Mouse (Mus musculus) large intestine, adult 2 months (tissue): ENCODE measurements around the gene Hdc. TPM values are rescaled to one million over a fixed set of nuclear protein-coding genes. Genes with fewer than 3 reads are reported as not detected.

Source experiments
- DNase-seq: peaks from one replicate; pipeline ENCODE4 v3.0.0-alpha.2; 2012; ENCODE audit warnings: low read depth, low spot score
- WGBS: fragments of 180-500 bp; shearing (Covaris S2); methylation state at CpG from one replicate; pipeline ENCODE4 v1.1.7; 2018; 5-methylcytosine and 5-hydroxymethylcytosine counted together
- polyA plus RNA-seq: library from polyadenylated mRNA; depleted of rRNA; stranded (reverse); fragments of >200 nt; gene quantifications from 2 replicates; pipeline ENCODE4 v1.2.3, GENCODE M21; 2012

The Hdc gene
- polyA plus RNA-seq, 1 experiment, result 1.1 TPM

DNA sequence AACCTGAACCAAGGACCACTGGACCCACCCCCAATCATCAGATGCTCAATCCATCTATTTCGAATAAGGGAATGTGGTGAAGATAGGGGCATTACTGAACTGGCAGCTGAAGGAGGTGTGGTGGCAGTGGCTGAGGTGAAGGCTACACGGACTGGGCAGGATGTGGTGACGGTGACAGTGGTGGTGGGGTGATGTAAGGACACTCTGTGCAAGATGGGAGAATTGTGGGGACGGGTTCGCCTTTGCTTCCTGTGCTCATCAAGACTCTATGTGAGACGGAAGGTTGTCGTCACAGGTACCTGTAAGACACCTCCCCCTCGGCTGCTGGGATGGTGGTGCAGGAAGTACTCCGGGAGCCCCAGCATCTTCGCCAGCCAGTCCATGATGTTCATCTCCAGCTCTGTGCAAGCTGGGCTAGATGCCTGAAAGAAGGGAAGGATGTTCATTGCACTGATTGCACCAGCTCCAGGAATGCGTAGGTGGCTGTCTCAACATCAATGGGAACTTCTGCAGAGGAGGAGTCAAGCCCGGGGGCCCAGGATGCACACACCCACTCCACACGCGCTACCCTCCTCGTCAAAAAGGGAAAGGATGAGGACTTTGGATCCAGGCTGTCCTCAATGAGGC is 12.9 kb downstream of the Hdc start:
- no peak for DNase-seq
- 76% methylated on average over 15 of the region's 15 CpGs for WGBS

DNA sequence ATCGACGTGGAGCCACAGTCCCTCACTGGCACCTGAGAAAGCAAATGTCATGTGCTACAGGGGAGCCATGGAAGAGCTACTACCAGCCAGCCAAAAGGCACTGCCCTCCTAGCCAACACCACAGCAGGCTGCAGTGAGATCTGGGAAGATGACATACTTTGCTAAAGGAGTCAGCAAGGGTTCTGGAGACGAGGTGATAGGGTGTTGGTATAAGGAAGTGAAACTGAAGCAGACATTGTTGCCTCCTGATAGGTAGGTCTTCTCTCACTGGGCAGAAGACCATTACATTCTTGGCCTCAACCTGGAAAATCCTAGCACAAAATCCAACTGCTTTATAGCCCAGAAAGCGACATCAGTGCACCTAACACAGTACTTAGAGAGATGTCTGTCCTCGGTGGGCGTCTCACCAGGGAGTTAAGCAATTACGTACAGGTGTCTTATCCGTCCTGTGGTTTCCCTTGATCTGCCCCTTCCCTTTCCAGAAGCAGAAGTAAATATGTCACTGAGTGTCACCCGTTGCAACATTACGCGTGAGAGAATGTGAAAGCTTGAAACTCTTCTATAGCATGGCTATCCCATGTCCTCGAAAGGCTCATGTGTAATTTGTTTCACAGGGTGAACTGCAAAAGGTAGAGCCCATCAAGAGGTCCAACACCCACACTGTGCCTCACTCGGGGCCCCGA is 17.0 kb downstream of the Hdc start:
- 79% methylated on average over 14 of the region's 14 CpGs for WGBS

DNA sequence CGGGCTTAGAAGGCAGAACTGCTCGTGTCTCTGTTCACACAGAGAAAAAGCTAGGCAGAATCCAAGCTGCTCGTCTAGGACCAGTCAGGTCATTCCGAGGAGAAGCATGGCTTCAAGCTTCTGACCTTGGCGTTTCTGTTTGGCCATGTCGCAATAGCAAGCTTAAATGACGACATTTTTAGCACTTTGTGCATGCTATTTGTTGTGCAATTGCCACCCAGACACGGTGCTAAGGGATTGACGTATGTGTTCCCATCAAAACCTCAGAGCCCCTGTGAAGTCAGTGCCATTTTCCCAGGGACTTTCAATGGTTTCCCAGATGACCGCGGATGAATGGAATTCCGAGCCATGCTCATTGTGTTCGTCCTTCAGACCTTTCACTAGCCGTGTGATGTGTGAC is 18.6 kb downstream of the Hdc start:
- DNase-seq, result no peak
- 68% methylated on average over 14 of the region's 14 CpGs for WGBS

More for the DNA sequence above, 17.0 kb downstream of the Hdc start:
- DNase-seq, result no peak

DNA sequence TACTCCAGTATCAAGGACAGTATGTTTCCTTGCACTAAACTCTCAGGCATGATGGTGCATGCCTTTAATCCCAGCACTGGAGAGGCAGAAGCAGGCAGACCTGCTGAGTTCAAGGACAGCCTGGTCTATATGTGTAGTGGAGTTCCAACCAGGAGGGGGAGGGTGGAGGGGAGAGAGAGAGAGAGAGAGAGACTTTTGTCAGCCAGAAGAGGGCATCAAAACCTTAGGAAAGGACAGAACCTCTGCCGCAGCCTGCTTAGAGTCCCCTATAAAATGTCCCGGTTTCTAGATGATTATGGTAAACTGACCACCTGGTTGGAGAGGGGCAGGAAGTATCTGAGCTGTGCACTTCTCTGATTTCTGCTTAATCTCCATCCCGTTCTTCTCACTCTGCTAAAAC is 20.1 kb downstream of the Hdc start:
- DNase-seq, result no peak

DNA sequence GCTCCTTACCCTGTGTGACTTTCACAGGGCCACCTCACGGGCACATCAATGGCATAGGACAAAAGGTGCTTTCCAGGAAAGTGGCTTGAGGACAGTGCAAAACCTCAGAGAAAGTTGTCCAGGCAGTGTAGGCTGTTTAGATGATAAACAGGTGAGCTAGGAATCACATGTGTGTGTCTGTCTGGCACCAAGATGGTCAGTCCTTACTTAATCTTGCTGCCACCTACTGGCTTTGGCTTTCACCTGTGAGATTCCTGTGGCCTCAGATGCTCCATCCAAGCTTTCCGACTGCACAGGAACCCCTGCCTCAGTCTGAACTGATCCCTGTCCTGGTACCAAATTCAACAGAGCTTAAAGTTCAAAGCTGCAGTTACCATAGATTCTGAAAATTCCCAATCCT is 20.7 kb downstream of the Hdc start:
- no peak for DNase-seq
- 75% methylated on average over 2 of the region's 2 CpGs for WGBS

More for the DNA sequence above, 20.1 kb downstream of the Hdc start:
- 17% methylated on average over 3 of the region's 3 CpGs for WGBS

- WGBS, result 80% methylated on average over 20 of the region's 20 CpGs
- DNase-seq, result peak; percentile 95
Measured at GRCm38 (mm10) chr2:126597279-126598241, 21.5 kb downstream of the Hdc start.

DNA sequence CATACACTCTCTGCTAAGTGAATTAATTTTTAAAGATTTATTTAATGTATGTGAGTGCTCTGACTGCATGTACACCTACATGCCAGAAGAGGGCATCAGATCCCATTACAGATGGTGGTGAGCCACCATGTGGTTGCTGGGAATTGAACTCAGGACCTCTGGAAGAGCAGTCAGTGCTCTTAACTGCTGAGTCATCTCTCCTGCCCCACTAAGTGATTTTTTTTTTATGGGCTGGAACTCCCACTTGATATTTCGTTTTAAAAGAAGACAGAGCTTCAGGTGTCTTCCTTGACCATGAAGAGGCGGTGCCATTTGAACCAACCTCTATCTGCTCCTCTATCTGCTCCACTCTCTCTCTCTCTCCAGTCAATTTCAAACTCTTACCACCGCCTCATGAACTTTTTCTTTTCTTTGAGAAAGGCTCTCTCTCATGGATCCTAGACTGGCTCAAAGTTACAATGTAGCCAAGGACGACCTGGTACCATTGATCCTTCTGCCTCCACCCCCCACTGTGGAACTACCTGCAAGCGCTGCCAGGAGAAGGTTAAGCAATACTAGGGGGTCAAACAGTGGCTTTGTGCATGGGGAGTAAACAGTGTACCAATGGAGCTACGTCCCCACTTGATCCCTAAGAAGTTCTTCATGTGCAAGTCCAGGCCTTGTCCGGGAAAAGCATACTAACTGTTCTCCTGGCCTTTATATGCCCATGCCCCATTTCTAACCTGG is 22.6 kb downstream of the Hdc start:
- 93% methylated on average over 7 of the region's 7 CpGs for WGBS
- DNase-seq, result no peak

DNA sequence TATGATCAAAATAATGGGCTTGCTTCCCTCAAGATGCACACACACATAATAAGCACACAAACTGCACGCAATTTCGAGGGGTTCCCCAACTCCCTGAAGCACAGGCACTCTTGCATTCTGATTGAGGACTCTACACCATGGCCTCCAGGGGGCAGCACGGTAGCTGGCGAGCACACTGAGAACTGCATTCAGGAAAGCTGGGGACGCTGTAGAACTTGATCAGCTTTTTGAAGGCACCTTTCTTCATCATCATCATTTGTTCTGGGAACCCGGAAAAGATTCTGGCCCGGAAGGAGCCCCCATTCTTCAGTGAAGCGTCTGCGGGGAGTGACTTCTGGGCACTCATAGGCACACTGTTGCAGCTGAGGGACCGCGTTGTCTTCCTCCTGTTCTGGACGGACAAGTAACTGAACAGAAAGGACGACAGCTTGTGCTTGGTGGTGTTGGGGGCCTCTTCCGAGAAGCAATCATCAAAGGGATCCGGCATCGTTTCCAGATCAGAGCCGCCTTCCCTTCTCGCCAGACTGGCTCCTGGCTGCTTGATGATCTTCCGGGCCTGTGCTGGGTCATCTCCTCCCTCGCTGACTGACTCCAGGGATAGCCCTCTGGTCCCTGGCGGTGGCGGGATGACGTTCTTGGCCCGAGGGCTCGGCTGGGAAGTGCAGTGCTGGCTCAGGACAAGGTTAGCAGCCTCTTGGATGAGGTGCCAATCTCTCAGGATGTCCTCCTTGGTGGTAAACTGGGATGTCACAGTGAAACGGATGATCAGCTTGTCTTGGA is 25.1 kb downstream of the Hdc start:
- WGBS, result 22% methylated on average over 26 of the region's 26 CpGs
- no peak for DNase-seq

DNA sequence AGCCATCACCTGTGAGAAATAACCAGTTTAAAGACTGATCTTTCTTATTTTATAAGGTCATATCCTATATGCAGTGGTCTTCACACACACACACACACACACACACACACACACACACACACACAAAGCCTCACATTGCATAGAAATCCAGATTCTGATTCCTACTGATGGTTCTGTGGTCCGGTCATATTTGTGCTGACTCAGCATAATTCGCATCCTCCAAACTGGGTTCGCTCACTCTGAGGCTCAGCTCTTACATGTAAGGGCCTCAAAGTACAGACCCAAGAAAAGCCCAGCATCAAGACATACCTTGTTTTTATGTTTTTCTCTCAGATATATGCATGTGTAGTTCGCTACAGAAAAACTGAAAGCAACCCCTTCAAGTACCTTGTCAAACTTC is 27.8 kb downstream of the Hdc start:
- DNase-seq, result no peak
- 94% methylated on average over 4 of the region's 4 CpGs for WGBS

GRCm38 (mm10) chr2:126587468-126587867 is 31.6 kb downstream of the Hdc start:
- no peak for DNase-seq
- 90% methylated on average over 3 of the region's 3 CpGs for WGBS

- 78% methylated on average over 8 of the region's 8 CpGs for WGBS
- no peak for DNase-seq
Measured at GRCm38 (mm10) chr2:126584621-126585369, 34.3 kb downstream of the Hdc start.

GRCm38 (mm10) chr2:126583960-126584359 is 35.1 kb downstream of the Hdc start:
- no peak for DNase-seq
- 64% methylated on average over 6 of the region's 6 CpGs for WGBS

- WGBS, result 89% methylated on average over 1 of the region's 1 CpGs
- DNase-seq, result no peak
Measured at GRCm38 (mm10) chr2:126579282-126579681, 39.8 kb downstream of the Hdc start.

DNA sequence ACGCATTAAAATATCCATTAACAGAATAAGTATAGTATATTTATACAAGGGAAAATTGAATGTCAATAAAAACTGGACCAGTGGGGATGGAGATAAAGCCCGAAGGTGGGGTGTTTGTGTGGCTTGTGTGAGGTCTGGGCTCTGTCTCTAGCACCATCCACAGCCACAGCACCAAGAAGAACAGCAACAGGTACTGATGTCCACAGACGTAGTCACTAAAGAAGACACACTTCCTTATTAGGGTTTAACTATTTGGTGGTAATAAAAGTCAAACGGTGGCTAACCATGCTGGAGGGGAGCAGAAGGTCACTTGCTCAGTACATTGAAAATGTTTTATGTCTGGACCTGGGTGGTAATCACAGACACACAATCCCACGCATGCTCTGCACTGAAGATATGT is 41.7 kb downstream of the Hdc start:
- 52% methylated on average over 5 of the region's 5 CpGs for WGBS
- DNase-seq, result no peak

DNA sequence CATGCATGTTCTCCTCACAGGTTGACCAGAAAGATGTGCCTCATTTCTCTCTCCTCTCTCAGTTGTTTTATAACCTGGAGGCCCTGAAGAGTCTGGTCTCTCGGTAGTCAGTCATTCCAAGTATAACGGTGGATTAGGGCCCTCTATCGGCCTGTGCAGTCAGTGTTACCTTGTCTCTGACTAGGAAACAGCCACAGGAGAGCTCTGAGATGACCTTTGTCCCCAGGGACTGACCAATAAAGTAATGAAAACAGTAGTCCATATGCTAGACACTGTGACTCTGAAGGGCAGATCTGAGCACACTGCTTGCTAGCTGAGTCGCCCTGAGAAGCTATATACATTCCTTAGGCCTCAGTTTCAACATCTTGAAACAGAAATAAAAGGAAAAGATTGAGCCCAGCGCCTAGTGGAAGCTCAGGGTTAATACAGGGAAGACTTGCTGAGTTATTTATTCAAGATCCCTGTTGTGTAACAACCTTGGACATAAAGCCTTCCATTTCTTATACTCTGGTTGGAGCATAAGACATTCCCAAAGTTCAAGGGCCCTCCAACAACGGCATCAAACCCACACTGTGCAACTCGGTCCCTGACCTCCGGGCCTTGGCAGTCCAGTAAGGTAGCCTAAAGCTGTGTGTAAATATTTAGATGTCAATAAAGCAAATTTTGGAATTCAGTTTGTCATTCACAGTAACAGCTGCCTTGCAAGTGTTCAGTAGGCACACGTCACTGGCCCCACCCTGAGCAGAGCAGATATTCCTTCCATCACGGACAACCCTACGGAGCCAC is 43.5 kb downstream of the Hdc start:
- 22% methylated on average over 11 of the region's 11 CpGs for WGBS

DNA sequence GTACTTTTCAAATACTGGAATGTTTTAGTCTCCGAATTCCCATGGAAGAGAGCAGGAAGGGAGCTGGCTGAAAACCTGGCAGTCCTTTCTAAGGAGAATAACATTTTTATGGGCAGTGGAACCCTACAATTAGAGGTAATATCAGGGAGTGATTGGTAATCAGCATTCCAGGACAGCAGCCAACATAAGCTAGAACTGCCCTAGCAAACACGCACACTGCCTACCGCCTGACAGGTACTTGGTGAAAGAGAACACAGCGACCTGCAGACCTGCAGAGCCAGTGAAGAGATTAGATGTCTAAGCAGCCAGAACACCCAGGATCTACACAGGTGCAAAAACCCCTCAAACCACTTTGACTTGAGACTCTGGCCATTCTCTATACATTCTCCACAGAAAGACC is 46.4 kb downstream of the Hdc start:
- WGBS, result 26% methylated on average over 4 of the region's 4 CpGs
- DNase-seq, result no peak

More for the DNA sequence above, 43.5 kb downstream of the Hdc start:
- DNase-seq, result peak; percentile 83

- DNase-seq, result peak; percentile 64
- WGBS, result 30% methylated on average over 1 of the region's 1 CpGs
Measured at GRCm38 (mm10) chr2:126572163-126572562, 46.9 kb downstream of the Hdc start.
